ENCODE assay signal across 13 mouse cellular contexts in genomic region chr3:103773508-103773907, GRCm38 (mm10). TPM values are rescaled to one million over a fixed set of nuclear protein-coding genes. Genes with fewer than 3 reads are reported as not detected.
A peak's percentile ranks its signal among the peaks of the same experiment; 100 is the strongest.
DNase-seq lines count a peak whose midpoint lies in the region; ATAC-seq and TF ChIP-seq lines count a peak whose summit lies in the region.
"Had no signal": no experiment of that assay in that cellular context is flagged by ENCODE, and none has a peak within 500 bp of the region (broad histone marks: within the 10 kb centered on the region; RNA-seq: fewer than 3 reads in every experiment).

No protein-coding gene starts in this region.

- H3K4me3 ChIP-seq in heart, embryonic 11.5 days (ENCODE audit: low read depth, low read length), result no peak overlapping the region
- no peak overlapping the region for H3K4me3 ChIP-seq in lung, embryonic 14.5 days (ENCODE audit: low read depth, low read length)
- no peak overlapping the region for H3K4me3 ChIP-seq in liver, postnatal 0 days (ENCODE audit: low read depth, low read length)
- H3K4me3 ChIP-seq: forebrain, embryonic 13.5 days; limb, embryonic 13.5 days had no signal

- TF ChIP-seq CTCF in lung, embryonic 14.5 days (IDR thresholded peaks at IDR 0.05; ENCODE audit: low read depth), result no peak
- TF ChIP-seq CTCF in liver, postnatal 0 days (IDR thresholded peaks at IDR 0.05; ENCODE audit: low read depth), result no peak

- no peak overlapping the region for H3K4me2 ChIP-seq in heart, embryonic 11.5 days
- H3K4me2 ChIP-seq in lung, embryonic 14.5 days, result no peak overlapping the region
- H3K4me2 ChIP-seq in liver, postnatal 0 days (ENCODE audit: low read depth, low read length), result no peak overlapping the region
- H3K4me2 ChIP-seq: forebrain, embryonic 13.5 days; limb, embryonic 13.5 days had no signal

- DNase-seq in heart, adult 9 months (ENCODE audit: low spot score in 2 of 2), result no peak
- no peak for DNase-seq in lung, embryonic 14.5 days
- DNase-seq in lung, postnatal 10 days, result no peak
- no peak for DNase-seq in liver, postnatal 0 days
- DNase-seq in embryo, embryonic 10 days (ENCODE audit: low spot score), result no peak
- DNase-seq: cerebellum, adult 11 months had no signal

- no peaks in the 10 kb centered on the region for H3K9me3 ChIP-seq in heart, embryonic 11.5 days (replicated peaks; ENCODE audit: control insufficient read depth, low read length)
- H3K9me3 ChIP-seq in lung, embryonic 14.5 days (ENCODE audit: low read depth, low read length), result no peaks in the 10 kb centered on the region
- no peaks in the 10 kb centered on the region for H3K9me3 ChIP-seq in liver, postnatal 0 days (ENCODE audit: low read length)
- H3K9me3 ChIP-seq: forebrain, embryonic 13.5 days; limb, embryonic 13.5 days had no signal

- ATAC-seq in heart, embryonic 11.5 days (replicated peaks; ENCODE audit: insufficient number of reproducible peaks, low FRiP score, low TSS enrichment), result no peak
- ATAC-seq in lung, embryonic 14.5 days (ENCODE audit: insufficient read depth), result no peak
- ATAC-seq in CD4-positive, CD25-positive, alpha-beta regulatory T cell, adult 4 months, result peak; percentile 28
- no peak for ATAC-seq in liver, postnatal 0 days
- no peak for ATAC-seq in monocyte, adult 5-6 weeks (replicated peaks; ENCODE audit: insufficient number of reproducible peaks, low FRiP score, low TSS enrichment, poor library complexity, severe bottlenecking)
- ATAC-seq: forebrain, embryonic 13.5 days had no signal

- peak overlapping the region; percentile 31; the same call in 1 of the 2 replicates for H3K27ac ChIP-seq in heart, embryonic 11.5 days (ENCODE audit: low read depth, low read length)
- peak overlapping the region; percentile 24; the same call in 1 of the 2 replicates for H3K27ac ChIP-seq in lung, embryonic 14.5 days (ENCODE audit: low read depth)
- H3K27ac ChIP-seq in liver, postnatal 0 days (ENCODE audit: low read depth), result peak overlapping the region; percentile 61
- H3K27ac ChIP-seq: forebrain, embryonic 13.5 days; limb, embryonic 13.5 days had no signal

- 85% methylated on average over 3 of the region's 3 CpGs for WGBS in heart, embryonic 11.5 days (ENCODE audit: insufficient replicate concordance)
- WGBS in lung, embryonic 14.5 days, result 86% methylated on average over 3 of the region's 3 CpGs
- WGBS in liver, postnatal 0 days (ENCODE audit: insufficient replicate concordance), result 63% methylated on average over 3 of the region's 3 CpGs

- no peak for TF ChIP-seq EP300 in liver, postnatal 0 days (IDR thresholded peaks at IDR 0.05; ENCODE audit: low read depth)

- H3K27me3 ChIP-seq in heart, embryonic 11.5 days (ENCODE audit: control insufficient read depth, insufficient read depth, low read length), result no peaks in the 10 kb centered on the region
- no peaks in the 10 kb centered on the region for H3K27me3 ChIP-seq in lung, embryonic 14.5 days (ENCODE audit: insufficient read depth, low read length)
- no peaks in the 10 kb centered on the region for H3K27me3 ChIP-seq in liver, postnatal 0 days (ENCODE audit: insufficient read depth, low read length)
- H3K27me3 ChIP-seq: forebrain, embryonic 13.5 days; limb, embryonic 13.5 days had no signal

- peaks cover 10% of the 10 kb centered on the region for H3K4me1 ChIP-seq in heart, embryonic 11.5 days (ENCODE audit: control insufficient read depth, insufficient read depth, low read length)
- peaks cover 8% of the 10 kb centered on the region; the same call in 1 of the 2 replicates for H3K4me1 ChIP-seq in lung, embryonic 14.5 days (ENCODE audit: insufficient read depth)
- peaks cover 21% of the 10 kb centered on the region for H3K4me1 ChIP-seq in liver, postnatal 0 days (ENCODE audit: insufficient read depth)
- H3K4me1 ChIP-seq: forebrain, embryonic 13.5 days had no signal

- no peak overlapping the region for H3K9ac ChIP-seq in heart, embryonic 11.5 days (ENCODE audit: low read depth, low read length)
- no peak overlapping the region for H3K9ac ChIP-seq in lung, embryonic 14.5 days
- H3K9ac ChIP-seq in liver, postnatal 0 days (replicated peaks), result no peak overlapping the region
- H3K9ac ChIP-seq: forebrain, embryonic 13.5 days; limb, embryonic 13.5 days had no signal

- no peaks in the 10 kb centered on the region for H3K36me3 ChIP-seq in heart, embryonic 11.5 days (ENCODE audit: control insufficient read depth, insufficient read depth, low read length)
- H3K36me3 ChIP-seq in lung, embryonic 14.5 days (ENCODE audit: insufficient read depth), result peaks cover 45% of the 10 kb centered on the region
- H3K36me3 ChIP-seq in liver, postnatal 0 days (replicated peaks; ENCODE audit: insufficient read depth, low read length), result peaks cover 78% of the 10 kb centered on the region

RNA-seq across cellular contexts. Expression of gene Hipk1, which starts 17.9 kb away (rescaled TPM):
- polyA plus RNA-seq in heart, embryonic 11.5 days (2014; fragmentation: Nextera tagmentation; extraction: Ambion mirVana), result 12.2 and 12.7 TPM in 2 replicates
- polyA plus RNA-seq in lung, embryonic 14.5 days (2014; fragmentation: Nextera tagmentation; extraction: Ambion mirVana), result 16.8 and 17.2 TPM in 2 replicates
- 10 to 100 TPM; 25.6 to 29.8 TPM for polyA plus RNA-seq in CD4-positive, CD25-positive, alpha-beta regulatory T cell, adult 4 months (2017; shearing (Covaris generic))
- 7.6 and 8.3 TPM in 2 replicates for polyA plus RNA-seq in liver, postnatal 0 days (2015; fragmentation: Nextera tagmentation; extraction: Ambion mirVana)
- total RNA-seq in monocyte, adult 5-6 weeks (2017), result 97.7 to 153 TPM (median 113 TPM) in 3 replicates

RNA-seq across cellular contexts. Expression of gene Gm10964, which starts 34.3 kb away (rescaled TPM):
- not detected in 2 replicates for polyA plus RNA-seq in heart, embryonic 11.5 days (2014; fragmentation: Nextera tagmentation; extraction: Ambion mirVana)
- not detected in 2 replicates for polyA plus RNA-seq in lung, embryonic 14.5 days (2014; fragmentation: Nextera tagmentation; extraction: Ambion mirVana)
- not detected for polyA plus RNA-seq in CD4-positive, CD25-positive, alpha-beta regulatory T cell, adult 4 months (2017; shearing (Covaris generic))
- not detected in 2 replicates for polyA plus RNA-seq in liver, postnatal 0 days (2015; fragmentation: Nextera tagmentation; extraction: Ambion mirVana)
- not detected in 3 replicates for total RNA-seq in monocyte, adult 5-6 weeks (2017)
- total RNA-seq: gastrocnemius, postnatal 4 days had no signal
- polyA plus RNA-seq: forebrain, embryonic 13.5 days; limb, embryonic 13.5 days; midbrain, embryonic 14.5 days had no signal

RNA-seq across cellular contexts. Expression of gene Olfml3, which starts 35.7 kb away (rescaled TPM):
- 21.8 and 22.4 TPM in 2 replicates for polyA plus RNA-seq in heart, embryonic 11.5 days (2014; fragmentation: Nextera tagmentation; extraction: Ambion mirVana)
- 79.0 and 82.5 TPM in 2 replicates for polyA plus RNA-seq in lung, embryonic 14.5 days (2014; fragmentation: Nextera tagmentation; extraction: Ambion mirVana)
- polyA plus RNA-seq in CD4-positive, CD25-positive, alpha-beta regulatory T cell, adult 4 months (2017; shearing (Covaris generic)), result under 1 TPM; 0.34 to 0.78 TPM
- polyA plus RNA-seq in liver, postnatal 0 days (2015; fragmentation: Nextera tagmentation; extraction: Ambion mirVana), result 2.6 TPM in 2 replicates
- total RNA-seq in monocyte, adult 5-6 weeks (2017), result 0.10 to 0.78 TPM (median 0.32 TPM) in 3 replicates

RNA-seq across cellular contexts. Expression of gene Dclre1b, which starts 35.7 kb away (rescaled TPM):
- polyA plus RNA-seq in heart, embryonic 11.5 days (2014; fragmentation: Nextera tagmentation; extraction: Ambion mirVana), result 23.4 and 27.5 TPM in 2 replicates
- polyA plus RNA-seq in lung, embryonic 14.5 days (2014; fragmentation: Nextera tagmentation; extraction: Ambion mirVana), result 36.5 and 41.1 TPM in 2 replicates
- polyA plus RNA-seq in CD4-positive, CD25-positive, alpha-beta regulatory T cell, adult 4 months (2017; shearing (Covaris generic)), result 10 to 100 TPM; 17.5 to 19.5 TPM
- polyA plus RNA-seq in liver, postnatal 0 days (2015; fragmentation: Nextera tagmentation; extraction: Ambion mirVana), result 19.0 and 22.8 TPM in 2 replicates
- 13.7 to 24.6 TPM (median 14.9 TPM) in 3 replicates for total RNA-seq in monocyte, adult 5-6 weeks (2017)

RNA-seq across cellular contexts. Expression of gene Ap4b1, which starts 35.8 kb away (rescaled TPM):
- polyA plus RNA-seq in heart, embryonic 11.5 days (2014; fragmentation: Nextera tagmentation; extraction: Ambion mirVana), result 17.5 and 20.4 TPM in 2 replicates
- polyA plus RNA-seq in lung, embryonic 14.5 days (2014; fragmentation: Nextera tagmentation; extraction: Ambion mirVana), result 19.1 and 21.9 TPM in 2 replicates
- polyA plus RNA-seq in CD4-positive, CD25-positive, alpha-beta regulatory T cell, adult 4 months (2017; shearing (Covaris generic)), result 10 to 100 TPM; 20.6 to 31.7 TPM
- 12.5 and 14.1 TPM in 2 replicates for polyA plus RNA-seq in liver, postnatal 0 days (2015; fragmentation: Nextera tagmentation; extraction: Ambion mirVana)
- 23.5 to 31.7 TPM (median 26.6 TPM) in 3 replicates for total RNA-seq in monocyte, adult 5-6 weeks (2017)
